Mouse (Mus musculus): ENCODE results near the gene Caprin2. TPM values are rescaled to one million over a fixed set of nuclear protein-coding genes. Genes with fewer than 3 reads are reported as not detected.
"Not testable (repeated sequence)": the region's sequence is repeated elsewhere in the genome, so short reads cannot be mapped to it uniquely, and the experiment has no call there.

The Caprin2 gene
- total RNA-seq (2021): 10 to 100 TPM in 1 of 2 experiments, 1 to 10 TPM in 1; 8.3 to 10.7 TPM
- long read RNA-seq, experiment 1, partial matches to known transcripts: 3 of 5 reads
- long read RNA-seq, experiment 1, other reads (novel, unspliced or antisense): 1 of 5 reads
- long read RNA-seq, experiment 2, partial matches to known transcripts: 1 of 2 reads
- long read RNA-seq, experiment 2, other reads (novel, unspliced or antisense): 0 of 2 reads

GRCm38 (mm10) chr6:148895773-148896506 is at the start of gene Caprin2:
Gene Caprin2, minus strand, starts transcription at chr6:148896237.
- H3K4me3 ChIP-seq: peak within 1 kb of the TSS; percentile 88
- peak within 1 kb of the TSS; percentile 73 for H3K27ac ChIP-seq
- TF ChIP-seq CTCF (conservative IDR thresholded peaks at IDR 0.05): peak; percentile 55
- peak; percentile 88 to 92 for DNase-seq (ENCODE audit: low spot score in 2 of 2)

DNA sequence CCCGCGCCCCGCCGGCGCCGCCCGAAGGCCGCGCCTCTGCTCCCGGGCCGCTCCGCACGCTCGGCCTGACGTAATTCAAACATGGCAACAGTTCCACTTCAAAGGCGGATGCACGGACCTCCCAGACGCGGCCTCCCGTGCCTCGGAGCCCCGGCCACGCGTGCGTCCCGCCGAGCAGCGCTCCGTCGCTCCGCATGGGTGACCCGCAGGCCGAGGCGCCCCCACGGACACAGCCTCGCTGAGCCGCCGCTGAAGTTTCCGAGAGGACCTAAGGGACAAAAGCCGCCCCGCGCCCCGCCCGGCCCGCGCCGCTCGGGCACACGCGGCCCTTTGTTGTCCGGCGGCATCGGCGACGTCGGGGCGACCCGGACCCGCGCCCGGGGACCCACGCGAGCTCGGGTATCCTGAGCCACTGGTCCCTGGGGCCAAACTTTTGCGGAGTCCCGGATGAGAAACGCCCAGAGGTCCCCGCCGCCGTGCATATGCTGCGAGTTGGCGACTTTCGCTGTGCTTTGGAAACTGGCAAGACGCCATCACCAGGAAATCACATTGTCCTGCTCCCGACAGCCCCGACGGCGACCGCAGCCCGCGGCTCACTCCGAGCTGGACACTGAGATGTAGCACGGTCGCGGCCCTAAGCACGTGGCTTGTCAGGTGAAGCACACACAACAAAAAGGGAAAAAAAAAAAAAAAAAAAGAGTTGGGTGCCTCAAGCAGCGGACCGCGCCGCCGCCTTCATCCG is 48.9 kb upstream of the Caprin2 start:
- peak overlapping the region; percentile 66 for H3K4me3 ChIP-seq
- no peak overlapping the region for H3K27ac ChIP-seq
- no peak for DNase-seq (ENCODE audit: low spot score in 2 of 2)
- TF ChIP-seq CTCF (conservative IDR thresholded peaks at IDR 0.05): no peak

GRCm38 (mm10) chr6:148944344-148944766 is 48.3 kb upstream of the Caprin2 start:
- Histone ChIP-seq H3K4me3 (peak overlapping the region; percentile 66), H3K27ac (no peak overlapping the region)
- DNase-seq (ENCODE audit: low spot score in 2 of 2): no peak
- TF ChIP-seq CTCF (conservative IDR thresholded peaks at IDR 0.05): no peak

GRCm38 (mm10) chr6:148943695-148944094 is 47.7 kb upstream of the Caprin2 start:
- no peak for DNase-seq (ENCODE audit: low spot score in 2 of 2)
- Histone ChIP-seq H3K4me3 (no peak overlapping the region), H3K27ac (no peak overlapping the region)
- no peak for TF ChIP-seq CTCF (conservative IDR thresholded peaks at IDR 0.05)

GRCm38 (mm10) chr6:148942406-148942805 is 46.4 kb upstream of the Caprin2 start:
- H3K27ac ChIP-seq: no peak overlapping the region
- no peak overlapping the region for H3K4me3 ChIP-seq
- DNase-seq (ENCODE audit: low spot score in 2 of 2): no peak
- TF ChIP-seq CTCF (conservative IDR thresholded peaks at IDR 0.05): no peak

GRCm38 (mm10) chr6:148941880-148942279 is 45.8 kb upstream of the Caprin2 start:
- Histone ChIP-seq H3K4me3 (no peak overlapping the region), H3K27ac (no peak overlapping the region)
- no peak for TF ChIP-seq CTCF (conservative IDR thresholded peaks at IDR 0.05)
- no peak for DNase-seq (ENCODE audit: low spot score in 2 of 2)

GRCm38 (mm10) chr6:148940383-148940782 is 44.3 kb upstream of the Caprin2 start:
- DNase-seq (ENCODE audit: low spot score in 2 of 2); H3K4me3 ChIP-seq; H3K27ac ChIP-seq: not testable (repeated sequence)
- TF ChIP-seq CTCF (conservative IDR thresholded peaks at IDR 0.05): peak; percentile 55

GRCm38 (mm10) chr6:148937693-148938092 is 41.7 kb upstream of the Caprin2 start:
- no peak overlapping the region for H3K4me3 ChIP-seq
- H3K27ac ChIP-seq: no peak overlapping the region
- TF ChIP-seq CTCF (conservative IDR thresholded peaks at IDR 0.05): no peak
- no peak for DNase-seq (ENCODE audit: low spot score in 2 of 2)

- H3K4me3 ChIP-seq: no peak overlapping the region
- no peak for DNase-seq (ENCODE audit: low spot score in 2 of 2)
- no peak for TF ChIP-seq CTCF (conservative IDR thresholded peaks at IDR 0.05)
- no peak overlapping the region for H3K27ac ChIP-seq
Observed at GRCm38 (mm10) chr6:148934961-148935590, 39.0 kb upstream of the Caprin2 start.

DNA sequence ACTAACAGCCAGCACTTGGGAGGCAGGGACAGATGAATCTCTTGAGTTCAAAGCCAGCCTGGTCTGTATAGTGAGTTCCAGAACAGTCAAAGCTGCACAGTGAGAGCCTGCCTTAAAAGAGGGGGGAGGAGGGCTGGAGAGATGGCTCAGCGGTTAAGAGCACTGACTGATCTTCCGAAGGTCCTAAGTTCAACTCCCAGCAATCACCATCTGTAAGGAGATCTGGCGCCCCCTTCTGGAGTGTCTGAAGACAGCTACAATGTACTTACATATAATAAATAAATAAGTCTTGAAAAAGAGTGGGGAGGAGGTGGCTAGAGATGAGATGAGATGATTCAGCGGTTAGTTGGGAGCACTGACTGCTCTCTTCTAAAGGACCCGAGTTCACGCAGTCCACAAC is 35.2 kb upstream of the Caprin2 start:
- H3K4me3 ChIP-seq: no peak overlapping the region
- peak; percentile 39 for TF ChIP-seq CTCF (conservative IDR thresholded peaks at IDR 0.05)
- no peak overlapping the region for H3K27ac ChIP-seq
- no peak for DNase-seq (ENCODE audit: low spot score in 2 of 2)

- no peak for TF ChIP-seq CTCF (conservative IDR thresholded peaks at IDR 0.05)
- no peak for DNase-seq (ENCODE audit: low spot score in 2 of 2)
- no peak overlapping the region for H3K4me3 ChIP-seq
Observed at GRCm38 (mm10) chr6:148918841-148919398, 22.9 kb upstream of the Caprin2 start.

GRCm38 (mm10) chr6:148917672-148918071 is 21.6 kb upstream of the Caprin2 start:
- no peak overlapping the region for H3K4me3 ChIP-seq
- DNase-seq (ENCODE audit: low spot score in 2 of 2): no peak
- no peak for TF ChIP-seq CTCF (conservative IDR thresholded peaks at IDR 0.05)
- no peak overlapping the region for H3K27ac ChIP-seq

More at GRCm38 (mm10) chr6:148918841-148919398, 22.9 kb upstream of the Caprin2 start:
- no peak overlapping the region for H3K27ac ChIP-seq

All from layer of hippocampus, adult 2 months (tissue).